Mouse (Mus musculus) gastrocnemius, postnatal 36 days (tissue): ENCODE results near the gene Cd84. TPM values are rescaled to one million over a fixed set of nuclear protein-coding genes. Genes with fewer than 3 reads are reported as not detected.

Source experiments
- DNase-seq, 2 experiments: peaks; one replicate each; pipeline ENCODE4 v3.0.0; 2022
- intact Hi-C: fragments of 180-260 bp; cut with DNase I; formaldehyde crosslinking; loops from one replicate; pipeline ENCODE4 v1.15.1; 2025
- total RNA-seq, 2 experiments: library from RNA; stranded (reverse); gene quantifications; 2 replicates each; pipeline ENCODE4 v1.2.3; 2021

The Cd84 gene
- total RNA-seq, 2 experiments from 2014 or later = 0.97 to 1.1 TPM

- no peak for DNase-seq
- intact Hi-C loops = no loop called here
Observed at GRCm38 (mm10) chr1:171915638-171916458, 76.4 kb downstream of the Cd84 start.

GRCm38 (mm10) chr1:171917305-171918039 lies 78.0 kb downstream of the Cd84 start, which contains the start of gene Slamf6:
Gene Slamf6 (plus strand): TSS chr1:171917515.
- intact Hi-C loops = no loop called here

GRCm38 (mm10) chr1:171918136-171918920 lies 78.8 kb downstream of the Cd84 start:
- no peak for DNase-seq
- intact Hi-C loops = no loop called here

More at GRCm38 (mm10) chr1:171917305-171918039, 78.0 kb downstream of the Cd84 start, which contains the start of gene Slamf6:
- no peak for DNase-seq

DNA sequence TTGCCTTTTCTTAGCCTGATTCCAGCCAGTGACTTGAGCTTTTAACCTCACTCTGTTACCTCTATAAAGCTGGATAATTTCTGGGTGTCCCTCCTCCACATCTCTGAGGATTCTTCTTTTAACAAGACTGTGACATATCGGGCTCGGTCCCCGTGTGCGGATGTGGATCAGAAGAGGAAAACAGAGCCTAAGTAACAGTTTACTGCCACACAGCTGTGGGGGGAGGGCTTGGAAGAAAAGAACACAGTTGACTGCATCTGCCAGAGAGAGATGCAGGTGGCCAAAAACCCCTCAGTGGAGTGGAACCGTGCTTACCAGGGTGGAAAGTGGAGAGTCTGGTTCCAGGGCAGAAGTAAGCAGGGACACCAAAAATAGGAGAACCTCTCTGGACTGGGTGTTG lies 79.7 kb downstream of the Cd84 start:
- intact Hi-C loops = no loop called here
- DNase-seq = no peak

DNA sequence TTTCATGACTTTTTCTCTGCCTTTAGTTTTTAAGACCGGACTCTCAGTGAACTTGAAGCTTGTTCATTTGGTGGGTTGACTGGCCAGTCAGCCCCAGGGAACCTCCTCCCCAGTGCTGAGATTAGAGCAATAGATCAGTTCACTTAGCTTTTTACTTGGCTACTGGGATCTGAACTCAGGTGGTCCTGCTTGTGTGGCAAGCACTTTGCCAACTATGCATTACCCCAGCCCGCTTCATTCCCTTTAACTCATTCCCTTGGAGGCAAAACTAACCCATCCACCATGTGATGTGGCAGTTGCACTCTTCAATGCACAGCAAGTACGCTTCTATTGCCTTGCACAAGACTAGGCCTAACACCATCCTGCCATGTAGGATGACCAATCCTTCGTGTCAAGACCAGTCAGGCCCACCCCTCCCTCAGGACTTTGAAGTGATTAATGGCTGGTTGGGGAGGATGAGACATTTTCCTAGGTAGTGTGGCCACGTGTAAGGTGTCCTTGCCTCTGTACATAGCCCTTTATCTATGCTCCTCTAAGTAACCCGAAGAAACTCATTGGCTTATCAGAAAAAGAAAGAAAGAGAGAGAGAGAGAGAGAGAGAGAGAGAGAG lies 80.5 kb downstream of the Cd84 start:
- intact Hi-C loops = no loop called here
- no peak for DNase-seq

DNA sequence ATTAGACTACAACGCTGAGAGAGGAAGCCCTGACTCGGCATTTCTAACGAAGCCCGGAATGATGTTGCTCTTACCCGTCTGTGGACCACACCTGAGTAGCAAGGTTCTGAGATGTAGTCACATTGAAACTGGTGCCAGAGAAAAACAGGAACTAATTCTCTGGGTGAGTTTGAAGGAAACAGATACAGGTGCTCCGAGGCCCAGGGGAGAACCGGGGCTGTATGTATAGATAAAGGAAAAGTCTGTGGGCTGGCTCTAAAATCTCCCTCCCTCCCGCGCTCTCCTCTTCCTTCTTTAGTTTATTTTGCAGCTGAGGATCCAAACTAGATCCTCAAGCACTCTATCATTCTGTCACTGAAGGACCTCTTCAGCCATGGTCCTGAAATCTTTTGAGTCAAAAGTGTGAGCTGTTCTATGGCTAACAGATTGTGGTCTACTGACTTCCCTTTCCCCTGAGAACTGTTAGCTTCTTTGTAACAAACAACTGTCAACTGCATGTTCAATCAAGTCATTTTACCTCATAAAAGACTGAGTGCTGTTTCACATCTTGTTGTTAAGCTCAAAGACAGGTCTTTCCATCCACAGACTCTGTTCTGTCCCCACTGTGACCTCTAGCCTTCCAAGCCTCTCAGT lies 81.6 kb downstream of the Cd84 start:
- DNase-seq = no peak

GRCm38 (mm10) chr1:171921641-171922040 lies 82.1 kb downstream of the Cd84 start:
- no peak for DNase-seq
- intact Hi-C loops = no loop called here

More for the DNA sequence above, 81.6 kb downstream of the Cd84 start:
- intact Hi-C loops = no loop called here

- intact Hi-C loops = no loop called here
Observed at GRCm38 (mm10) chr1:171922844-171923243, 83.3 kb downstream of the Cd84 start.

GRCm38 (mm10) chr1:171924900-171925299 lies 85.4 kb downstream of the Cd84 start:
- DNase-seq = no peak
- intact Hi-C loops = no loop called here

More at GRCm38 (mm10) chr1:171922844-171923243, 83.3 kb downstream of the Cd84 start:
- no peak for DNase-seq

GRCm38 (mm10) chr1:171933851-171934250 lies 94.4 kb downstream of the Cd84 start:
- DNase-seq = no peak
- intact Hi-C loops = no loop called here

GRCm38 (mm10) chr1:171938952-171939948 lies 99.8 kb downstream of the Cd84 start:
- DNase-seq = no peak
- intact Hi-C loops = no loop called here

Other genes with a start within 250 kb of the Cd84 start
- under 1 TPM in 1 of 2 experiments, not detected in 1; 0.12 TPM for gene Ly9, start 232.3 kb upstream of the Cd84 start, total RNA-seq
- under 1 TPM in 1 of 2 experiments, not detected in 1; 0.12 TPM for gene Slamf7, start 186.7 kb upstream of the Cd84 start, total RNA-seq
- gene Cd48, start 157.7 kb upstream of the Cd84 start, total RNA-seq = under 1 TPM; 0.64 to 0.74 TPM
- gene Slamf1, start 72.6 kb upstream of the Cd84 start, total RNA-seq = under 1 TPM in 1 of 2 experiments, not detected in 1; 0.18 TPM
- gene Gm10521, start 56.0 kb downstream of the Cd84 start, total RNA-seq = not detected
- 1 to 10 TPM in 1 of 2 experiments, not detected in 1; 1.3 TPM for gene Slamf6, start 77.8 kb downstream of the Cd84 start, total RNA-seq
- gene Vangl2, start 188.7 kb downstream of the Cd84 start, total RNA-seq = 1 to 10 TPM; 1.4 TPM
- gene Nhlh1, start 217.9 kb downstream of the Cd84 start, total RNA-seq = not detected
- 10 to 100 TPM; 67.9 to 80.5 TPM for gene Copa, start 242.8 kb downstream of the Cd84 start, total RNA-seq
- gene Ncstn, start 243.1 kb downstream of the Cd84 start, total RNA-seq = 10 to 100 TPM; 25.1 to 28.8 TPM